Mouse (Mus musculus): Measurements from ENCODE around the gene Zfp91. TPM values are rescaled to one million over a fixed set of nuclear protein-coding genes. Genes with fewer than 3 reads are reported as not detected.

The Zfp91 gene
- polyA plus RNA-seq, 1 experiment from 2014 or later, result 10.3 TPM

DNA sequence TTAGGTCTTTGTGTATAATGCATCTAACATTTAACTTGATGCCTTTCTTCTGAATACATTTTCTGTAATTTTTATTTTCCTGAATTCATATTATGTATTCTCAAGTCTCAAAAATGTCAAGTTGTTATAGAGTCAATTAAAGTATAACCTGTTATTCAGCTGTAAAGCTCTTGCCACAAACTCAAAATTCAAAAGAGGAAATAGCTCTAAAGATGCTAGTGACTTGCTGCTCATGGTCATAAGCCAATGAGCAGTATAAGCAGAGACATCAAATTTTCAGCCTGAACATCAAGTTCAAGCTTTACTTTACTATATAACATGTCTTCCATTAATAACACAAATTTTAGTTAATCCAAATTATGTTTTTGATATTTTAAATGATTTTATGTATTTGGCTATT lies 3.6 kb downstream of the Zfp91 start:
- Histone ChIP-seq H3K27ac (replicated peaks in 1 of 2; ENCODE audit: control insufficient read depth in 1 of 2, insufficient read depth in 1 of 2, low read depth in 2 of 2, low read length in 2 of 2) (no peak overlapping the region), H3K27me3 (ENCODE audit: control insufficient read depth, insufficient read depth, low read length) (no peaks in the 10 kb centered on the region), H3K4me2 (ENCODE audit: low read length) (no peak overlapping the region), H3K4me3 (ENCODE audit: control insufficient read depth in 1 of 2, insufficient read depth in 1 of 2, low read depth in 1 of 2, low read length in 2 of 2) (no peak overlapping the region), H3K4me1 (ENCODE audit: control insufficient read depth in 2 of 2, insufficient read depth in 2 of 2, low read length in 2 of 2) (peaks cover 2 to 20% of the 10 kb centered on the region in 2 experiments; a peak in 3 of 4 replicates), H3K9ac (ENCODE audit: low read length) (no peak overlapping the region), H3K9me3 (ENCODE audit: control insufficient read depth, low read length) (no peaks in the 10 kb centered on the region), H3K36me3 (ENCODE audit: control insufficient read depth, insufficient read depth, low read length) (peaks cover 15% of the 10 kb centered on the region)
- no peak for ATAC-seq (ENCODE audit: insufficient number of reproducible peaks, insufficient read depth, low FRiP score, low read depth)

GRCm38 (mm10) chr19:12787721-12788120 lies 8.2 kb downstream of the Zfp91 start:
- H3K36me3 ChIP-seq (ENCODE audit: control insufficient read depth, insufficient read depth, low read length), result peaks cover 15% of the 10 kb centered on the region
- peaks cover 2 to 16% of the 10 kb centered on the region in 2 experiments; a peak in 3 of 4 replicates for H3K4me1 ChIP-seq (ENCODE audit: control insufficient read depth in 2 of 2, insufficient read depth in 2 of 2, low read length in 2 of 2)
- H3K27me3 ChIP-seq (ENCODE audit: control insufficient read depth, insufficient read depth, low read length), result no peaks in the 10 kb centered on the region
- no peak for ATAC-seq (ENCODE audit: insufficient number of reproducible peaks, insufficient read depth, low FRiP score, low read depth)
- no peak overlapping the region for H3K4me2 ChIP-seq (ENCODE audit: low read length)
- H3K9me3 ChIP-seq (ENCODE audit: control insufficient read depth, low read length), result no peaks in the 10 kb centered on the region
- H3K4me3 ChIP-seq (ENCODE audit: control insufficient read depth in 1 of 2, insufficient read depth in 1 of 2, low read depth in 1 of 2, low read length in 2 of 2), result no peak overlapping the region
- no peak overlapping the region for H3K27ac ChIP-seq (replicated peaks in 1 of 2; ENCODE audit: control insufficient read depth in 1 of 2, insufficient read depth in 1 of 2, low read depth in 2 of 2, low read length in 2 of 2)
- 82% methylated on average over 4 of the region's 4 CpGs for WGBS
- H3K9ac ChIP-seq (ENCODE audit: low read length), result no peak overlapping the region

DNA sequence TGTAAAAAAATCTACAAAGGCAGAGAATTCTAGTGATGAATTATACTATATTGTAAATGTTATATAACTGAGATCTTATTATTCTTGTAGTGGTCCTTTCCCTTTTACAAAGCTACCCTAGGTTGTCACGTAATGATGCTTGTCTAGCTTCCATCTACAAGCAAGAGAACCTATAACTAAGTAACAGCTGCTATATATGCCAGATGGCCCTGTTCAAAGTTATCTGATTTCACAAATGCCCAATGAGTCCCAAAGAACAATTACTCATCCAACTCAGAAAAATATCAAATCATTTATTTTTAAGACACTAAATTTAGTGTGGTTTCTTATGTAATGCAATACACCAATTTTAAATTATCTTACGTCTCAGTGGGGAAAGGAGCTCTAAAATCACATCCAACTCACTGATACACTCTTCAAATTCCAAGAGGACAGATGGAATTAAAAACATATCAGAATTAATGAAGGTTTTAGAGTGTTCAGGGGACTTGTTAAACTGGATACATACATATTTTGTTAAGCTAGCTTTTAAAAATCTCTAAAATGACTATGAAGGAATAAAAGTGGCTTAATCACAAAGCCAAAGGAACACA lies 9.0 kb downstream of the Zfp91 start:
- no peaks in the 10 kb centered on the region for H3K27me3 ChIP-seq (ENCODE audit: control insufficient read depth, insufficient read depth, low read length)
- ATAC-seq (ENCODE audit: insufficient number of reproducible peaks, insufficient read depth, low FRiP score, low read depth), result no peak
- peaks cover 2 to 16% of the 10 kb centered on the region in 2 experiments; a peak in 3 of 4 replicates for H3K4me1 ChIP-seq (ENCODE audit: control insufficient read depth in 2 of 2, insufficient read depth in 2 of 2, low read length in 2 of 2)
- H3K36me3 ChIP-seq (ENCODE audit: control insufficient read depth, insufficient read depth, low read length), result peaks cover 15% of the 10 kb centered on the region
- no peak overlapping the region for H3K4me2 ChIP-seq (ENCODE audit: low read length)
- no peaks in the 10 kb centered on the region for H3K9me3 ChIP-seq (ENCODE audit: control insufficient read depth, low read length)
- H3K4me3 ChIP-seq (ENCODE audit: control insufficient read depth in 1 of 2, insufficient read depth in 1 of 2, low read depth in 1 of 2, low read length in 2 of 2), result no peak overlapping the region
- no peak overlapping the region for H3K27ac ChIP-seq (replicated peaks in 1 of 2; ENCODE audit: control insufficient read depth in 1 of 2, insufficient read depth in 1 of 2, low read depth in 2 of 2, low read length in 2 of 2)
- 85% methylated on average over 2 of the region's 2 CpGs for WGBS
- no peak overlapping the region for H3K9ac ChIP-seq (ENCODE audit: low read length)

DNA sequence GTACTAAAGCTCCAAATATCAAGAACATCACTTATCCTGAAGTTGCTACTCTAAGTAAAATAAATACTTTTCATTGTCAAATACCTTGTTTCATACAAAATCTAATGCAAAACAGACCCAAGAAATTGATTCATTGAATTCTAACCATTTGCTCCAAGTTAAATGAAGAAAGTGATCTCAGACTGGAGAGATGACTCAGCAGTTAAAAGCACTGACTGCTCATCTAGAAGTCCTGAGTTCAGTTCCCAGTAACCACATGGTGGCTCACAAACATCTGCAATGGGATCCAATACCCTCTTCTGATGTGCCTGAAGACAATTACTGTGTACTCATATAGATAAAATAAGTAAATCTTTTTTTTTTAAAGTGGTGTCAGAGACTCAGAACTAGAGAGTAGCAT lies 15.5 kb downstream of the Zfp91 start:
- Histone ChIP-seq H3K9ac (ENCODE audit: low read length) (no peak overlapping the region), H3K27me3 (ENCODE audit: control insufficient read depth, insufficient read depth, low read length) (no peaks in the 10 kb centered on the region), H3K4me1 (ENCODE audit: control insufficient read depth in 2 of 2, insufficient read depth in 2 of 2, low read length in 2 of 2) (no peaks in the 10 kb centered on the region; a peak in 1 of 4 replicates), H3K36me3 (ENCODE audit: control insufficient read depth, insufficient read depth, low read length) (peaks cover 30% of the 10 kb centered on the region), H3K4me2 (ENCODE audit: low read length) (no peak overlapping the region), H3K9me3 (ENCODE audit: control insufficient read depth, low read length) (no peaks in the 10 kb centered on the region), H3K4me3 (ENCODE audit: control insufficient read depth in 1 of 2, insufficient read depth in 1 of 2, low read depth in 1 of 2, low read length in 2 of 2) (no peak overlapping the region), H3K27ac (replicated peaks in 1 of 2; ENCODE audit: control insufficient read depth in 1 of 2, insufficient read depth in 1 of 2, low read depth in 2 of 2, low read length in 2 of 2) (no peak overlapping the region)
- ATAC-seq (ENCODE audit: insufficient number of reproducible peaks, insufficient read depth, low FRiP score, low read depth), result no peak

DNA sequence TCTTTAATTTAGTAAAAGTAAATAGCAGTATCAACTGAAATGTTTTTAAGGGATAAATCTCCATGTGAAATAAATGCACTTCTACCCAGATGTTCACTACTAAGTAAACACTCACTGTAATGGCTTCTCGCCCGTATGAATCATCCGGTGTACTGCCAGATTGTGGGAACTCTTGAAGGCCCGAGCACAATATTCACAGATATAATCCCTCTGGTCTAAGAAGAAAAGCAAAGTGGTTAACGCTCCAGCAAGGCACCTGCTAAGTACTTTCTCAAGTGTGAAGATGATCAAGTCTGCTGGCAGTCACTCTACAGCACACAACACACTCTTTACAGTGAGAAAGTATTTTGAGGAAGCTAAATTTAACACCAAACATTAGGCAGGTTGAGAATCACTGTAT lies 25.0 kb downstream of the Zfp91 start:
- 84% methylated on average over 5 of the region's 5 CpGs for WGBS
- no peak for ATAC-seq (ENCODE audit: insufficient number of reproducible peaks, insufficient read depth, low FRiP score, low read depth)
- H3K9me3 ChIP-seq (ENCODE audit: control insufficient read depth, low read length), result no peaks in the 10 kb centered on the region
- no peak overlapping the region for H3K4me3 ChIP-seq (ENCODE audit: control insufficient read depth in 1 of 2, insufficient read depth in 1 of 2, low read depth in 1 of 2, low read length in 2 of 2)
- peaks cover 85% of the 10 kb centered on the region for H3K36me3 ChIP-seq (ENCODE audit: control insufficient read depth, insufficient read depth, low read length)
- H3K4me2 ChIP-seq (ENCODE audit: low read length), result no peak overlapping the region
- H3K27me3 ChIP-seq (ENCODE audit: control insufficient read depth, insufficient read depth, low read length), result no peaks in the 10 kb centered on the region
- H3K27ac ChIP-seq (replicated peaks in 1 of 2; ENCODE audit: control insufficient read depth in 1 of 2, insufficient read depth in 1 of 2, low read depth in 2 of 2, low read length in 2 of 2), result no peak overlapping the region
- H3K9ac ChIP-seq (ENCODE audit: low read length), result no peak overlapping the region
- H3K4me1 ChIP-seq (ENCODE audit: control insufficient read depth in 2 of 2, insufficient read depth in 2 of 2, low read length in 2 of 2), result no peaks in the 10 kb centered on the region

DNA sequence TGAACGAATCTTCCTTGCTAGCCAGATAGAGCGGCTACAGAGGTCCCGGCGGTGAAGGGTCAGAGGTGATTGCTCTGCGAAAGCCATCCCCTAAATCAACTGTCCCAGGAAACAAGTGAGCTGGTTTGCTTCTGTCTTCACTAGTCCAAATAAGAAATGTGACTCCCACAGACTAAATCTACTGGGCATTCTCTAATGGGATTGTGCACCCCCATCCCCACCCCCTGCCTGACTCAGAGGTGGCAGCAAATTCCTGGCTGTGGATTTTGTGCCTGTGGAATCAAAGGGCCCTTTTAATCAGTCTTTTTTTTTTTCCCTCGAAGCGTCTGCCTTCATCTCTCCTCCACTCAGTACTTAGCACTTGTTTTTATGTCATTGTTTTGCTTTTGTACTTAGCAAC lies 30.6 kb downstream of the Zfp91 start, which contains the start of gene Cntf:
Gene Cntf, minus strand, starts transcription at position 325 of the 400 bp plus-strand sequence.
- Histone ChIP-seq H3K4me3 (ENCODE audit: control insufficient read depth in 1 of 2, insufficient read depth in 1 of 2, low read depth in 1 of 2, low read length in 2 of 2) (no peak within 1 kb of the TSS), H3K9ac (ENCODE audit: low read length) (no peak within 1 kb of the TSS), H3K4me1 (ENCODE audit: control insufficient read depth in 2 of 2, insufficient read depth in 2 of 2, low read length in 2 of 2) (no peaks in the 10 kb centered on the region), H3K4me2 (ENCODE audit: low read length) (no peak within 1 kb of the TSS), H3K27me3 (ENCODE audit: control insufficient read depth, insufficient read depth, low read length) (no peaks in the 10 kb centered on the region), H3K9me3 (ENCODE audit: control insufficient read depth, low read length) (no peaks in the 10 kb centered on the region), H3K36me3 (ENCODE audit: control insufficient read depth, insufficient read depth, low read length) (peaks cover 78% of the 10 kb centered on the region), H3K27ac (replicated peaks in 1 of 2; ENCODE audit: control insufficient read depth in 1 of 2, insufficient read depth in 1 of 2, low read depth in 2 of 2, low read length in 2 of 2) (no peak within 1 kb of the TSS)
- no peak for ATAC-seq (ENCODE audit: insufficient number of reproducible peaks, insufficient read depth, low FRiP score, low read depth)
- 70% methylated on average over 7 of the region's 7 CpGs for whole genome bisulfite sequencing

DNA sequence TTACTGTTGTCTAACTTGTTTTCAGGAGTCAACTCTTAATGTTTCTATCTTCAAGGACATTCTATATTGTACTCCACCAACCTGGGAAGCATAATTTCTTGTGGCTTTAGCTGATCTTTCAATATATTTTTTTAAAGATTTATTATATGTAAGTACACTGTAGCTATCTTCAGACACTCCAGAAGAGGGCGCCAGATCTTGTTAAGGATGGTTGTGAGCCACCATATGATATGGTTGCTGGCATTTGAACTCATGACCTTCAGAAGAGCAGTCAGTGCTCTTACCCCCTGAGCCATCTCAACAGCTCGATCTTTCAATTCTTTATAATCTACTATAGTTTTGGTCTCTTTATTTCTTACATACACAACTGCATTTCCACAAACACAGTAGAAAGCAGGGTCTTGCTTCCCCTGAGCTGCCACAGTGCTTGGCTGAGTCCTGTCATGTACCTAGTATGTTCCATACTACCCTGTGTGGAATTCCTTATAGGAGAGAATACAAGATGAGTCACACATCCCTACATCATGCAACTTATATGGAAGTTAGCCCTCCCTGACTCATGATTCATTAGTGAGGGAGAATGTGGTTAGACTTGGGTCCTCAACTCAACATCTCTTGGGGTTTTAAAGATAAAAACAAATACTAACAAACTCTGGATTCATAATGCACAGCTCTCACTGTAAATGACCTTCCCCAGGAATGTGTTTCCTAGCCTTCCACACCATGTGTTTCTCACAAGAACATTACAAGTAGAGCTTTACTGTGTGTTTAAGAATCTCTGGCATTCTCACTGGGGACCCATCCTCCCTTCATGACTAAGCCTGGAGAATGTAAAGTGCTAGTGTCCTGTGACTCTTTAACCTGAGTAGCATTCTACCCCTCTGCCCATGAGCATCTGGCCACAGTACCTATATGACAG lies 33.5 kb downstream of the Zfp91 start:
- no peak overlapping the region for H3K4me3 ChIP-seq (ENCODE audit: control insufficient read depth in 1 of 2, insufficient read depth in 1 of 2, low read depth in 1 of 2, low read length in 2 of 2)
- no peaks in the 10 kb centered on the region for H3K9me3 ChIP-seq (ENCODE audit: control insufficient read depth, low read length)
- H3K36me3 ChIP-seq (ENCODE audit: control insufficient read depth, insufficient read depth, low read length), result peaks cover 50% of the 10 kb centered on the region
- no peak for ATAC-seq (ENCODE audit: insufficient number of reproducible peaks, insufficient read depth, low FRiP score, low read depth)
- H3K4me1 ChIP-seq (ENCODE audit: control insufficient read depth in 2 of 2, insufficient read depth in 2 of 2, low read length in 2 of 2), result no peaks in the 10 kb centered on the region
- no peak overlapping the region for H3K9ac ChIP-seq (ENCODE audit: low read length)
- H3K27ac ChIP-seq (replicated peaks in 1 of 2; ENCODE audit: control insufficient read depth in 1 of 2, insufficient read depth in 1 of 2, low read depth in 2 of 2, low read length in 2 of 2), result no peak overlapping the region
- no peak overlapping the region for H3K4me2 ChIP-seq (ENCODE audit: low read length)
- H3K27me3 ChIP-seq (ENCODE audit: control insufficient read depth, insufficient read depth, low read length), result no peaks in the 10 kb centered on the region
- WGBS, result 57% methylated on average over 2 of the region's 2 CpGs
